Mouse (Mus musculus): ENCODE data around the gene Prkg1.
A peak's percentile ranks its signal among the peaks of the same experiment; 100 is the strongest.
"Not testable (repeated sequence)": the region's sequence is repeated elsewhere in the genome, so short reads cannot be mapped to it uniquely, and the experiment has no call there.

Gene Prkg1

DNA sequence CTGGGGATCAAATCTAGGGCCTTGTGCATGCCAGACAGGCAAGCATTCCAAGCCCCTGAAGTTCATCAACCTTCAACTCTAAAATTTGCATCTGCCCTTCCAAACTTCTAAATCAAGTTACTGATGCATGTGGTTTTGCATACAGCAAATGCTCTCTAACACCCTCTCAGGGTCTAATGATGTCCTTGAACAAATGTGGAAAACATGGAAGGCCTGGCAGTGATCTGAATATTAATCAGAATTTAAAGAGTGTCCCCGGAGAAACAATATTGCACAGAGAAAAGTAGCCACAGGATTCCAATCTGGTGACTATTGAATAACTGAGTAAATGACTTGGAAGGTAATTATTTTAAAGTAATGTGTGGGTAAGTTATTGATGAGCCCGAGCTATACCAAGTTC, 481.2 kb downstream of the Prkg1 start:
- no peak for DNase-seq

DNA sequence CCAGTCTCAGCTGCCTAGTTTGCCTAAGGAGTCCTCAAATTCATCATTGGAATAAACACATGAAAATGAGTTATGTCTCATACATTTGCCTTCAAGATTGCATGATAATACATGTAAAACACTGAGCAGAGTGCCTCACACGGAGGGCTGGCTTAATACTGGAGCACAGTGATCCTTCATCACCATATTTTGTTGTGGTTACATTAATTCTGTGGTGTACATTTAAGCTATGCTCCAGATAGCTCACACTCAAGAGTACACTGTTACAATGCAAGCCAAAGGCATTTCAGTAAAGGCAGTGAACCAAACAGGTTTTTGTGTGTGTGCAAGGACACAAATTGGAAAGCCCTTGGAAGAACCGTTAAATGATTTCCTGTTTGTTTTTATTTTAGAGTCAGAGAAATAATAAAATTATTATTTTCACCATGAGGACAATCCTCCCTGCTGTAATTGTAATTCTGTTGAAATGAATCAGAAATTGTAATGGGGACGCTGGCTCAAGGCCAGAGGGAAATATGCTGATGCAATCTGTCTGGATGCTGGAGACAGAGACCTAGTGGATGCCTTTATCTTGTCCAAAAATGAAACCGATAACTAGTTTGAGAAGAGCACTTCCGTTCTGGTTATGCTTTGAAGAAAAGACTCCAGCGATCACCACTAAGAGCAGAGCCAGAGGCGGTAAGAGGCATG, 484.9 kb downstream of the Prkg1 start:
- DNase-seq, result no peak

DNA sequence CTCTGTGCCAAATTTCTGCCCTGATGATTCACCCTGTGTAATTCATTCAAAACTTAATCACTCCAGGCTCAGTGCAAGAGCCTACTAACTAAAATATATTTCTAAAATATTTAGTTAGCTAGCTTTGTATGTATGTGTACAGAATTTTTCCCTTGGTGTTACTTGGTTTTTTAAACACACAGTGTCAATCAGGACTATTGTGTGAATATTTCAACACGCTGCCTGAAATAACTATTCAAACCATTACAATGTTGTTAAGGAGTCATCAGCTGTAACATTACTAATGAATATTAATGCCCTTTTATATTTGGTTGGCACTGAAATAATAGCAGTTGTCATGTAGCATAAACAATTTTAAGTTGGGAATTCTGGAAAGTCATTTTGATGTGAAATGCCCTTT, 502.4 kb downstream of the Prkg1 start:
- DNase-seq, result no peak

GRCm38 (mm10) chr19:31260494-31260893, 504.3 kb downstream of the Prkg1 start:
- DNase-seq, result no peak

- DNase-seq, result no peak
Measured at GRCm38 (mm10) chr19:31255780-31256179, 509.1 kb downstream of the Prkg1 start.

GRCm38 (mm10) chr19:31232410-31232809, 532.4 kb downstream of the Prkg1 start:
- DNase-seq, result no peak

- no peak for DNase-seq
Measured at GRCm38 (mm10) chr19:31228385-31228784, 536.4 kb downstream of the Prkg1 start.

- no peak for DNase-seq
Measured at GRCm38 (mm10) chr19:31223457-31223856, 541.4 kb downstream of the Prkg1 start.

GRCm38 (mm10) chr19:31219261-31219660, 545.6 kb downstream of the Prkg1 start:
- DNase-seq, result not testable (repeated sequence)

GRCm38 (mm10) chr19:31210850-31211249, 554.0 kb downstream of the Prkg1 start:
- no peak for DNase-seq

GRCm38 (mm10) chr19:31210449-31210848, 554.4 kb downstream of the Prkg1 start:
- DNase-seq, result no peak

GRCm38 (mm10) chr19:31199583-31199982, 565.2 kb downstream of the Prkg1 start:
- DNase-seq, result no peak

DNA sequence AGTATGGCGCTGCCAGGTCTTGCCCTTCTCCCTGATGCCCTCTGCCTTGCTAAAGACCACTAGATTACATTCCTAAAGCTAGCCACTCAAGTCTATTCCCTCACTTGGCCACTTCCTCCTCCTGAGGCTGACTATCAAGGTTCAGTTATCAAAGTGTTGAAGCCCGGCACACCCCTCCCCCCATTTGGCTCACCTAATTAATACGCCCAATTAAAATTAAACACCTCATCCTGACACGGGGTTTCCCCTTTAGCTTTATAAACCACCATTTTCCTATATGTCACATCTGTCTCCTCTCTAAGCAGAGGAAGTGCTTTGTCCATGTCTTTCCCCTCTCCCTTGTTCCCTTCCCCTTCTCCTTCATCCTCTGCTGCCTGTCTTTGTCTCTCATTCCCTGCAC, 566.4 kb downstream of the Prkg1 start:
- no peak for DNase-seq

DNA sequence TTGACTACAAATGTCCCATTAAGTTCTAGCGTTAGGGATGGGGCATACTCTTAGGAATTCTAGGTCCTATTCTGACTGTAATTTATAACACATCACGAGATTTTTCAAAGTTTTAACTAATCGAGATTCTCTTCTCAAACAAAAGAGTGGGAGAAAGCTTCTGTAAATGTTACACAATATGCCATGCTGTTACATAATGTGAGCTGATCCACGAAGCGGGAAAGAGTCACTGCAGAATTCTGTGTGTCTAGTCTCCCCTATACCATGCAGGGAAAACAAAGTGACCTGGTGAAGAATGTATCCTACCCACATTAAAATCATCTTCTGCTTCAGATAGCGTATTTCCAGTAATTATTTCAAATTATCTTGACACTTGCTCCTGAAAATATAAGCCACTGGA, 567.8 kb downstream of the Prkg1 start:
- DNase-seq, result no peak

DNA sequence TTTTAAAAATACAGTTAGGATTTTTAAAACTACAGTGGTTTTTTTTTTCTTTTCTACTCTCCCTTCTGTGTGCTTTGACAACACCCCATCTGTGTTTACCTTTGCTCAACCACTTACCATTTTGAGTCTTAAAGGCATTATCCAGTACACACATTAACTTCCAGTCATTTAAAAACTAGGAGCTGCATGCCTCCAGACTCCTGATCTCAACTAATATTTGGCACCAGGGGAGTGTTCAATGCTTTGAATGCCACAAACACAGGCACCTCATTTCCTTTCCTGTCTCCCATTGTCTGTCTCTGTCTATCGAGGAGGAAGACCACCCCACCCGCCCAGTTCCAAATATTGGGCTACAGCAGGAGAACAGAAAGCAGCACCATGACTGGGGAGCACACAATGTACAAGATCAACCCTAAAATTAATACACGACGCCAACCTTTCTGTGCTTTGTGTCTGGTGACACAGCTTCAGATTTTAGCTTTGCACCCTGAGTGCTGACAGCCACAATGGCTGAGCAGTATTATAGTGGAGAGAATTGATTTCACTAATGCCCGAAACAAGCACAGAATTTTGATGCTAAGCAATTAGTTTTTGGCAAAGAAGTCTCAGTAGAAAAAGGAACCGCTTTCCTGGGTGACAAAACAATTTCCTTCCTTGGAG, 576.1 kb downstream of the Prkg1 start:
- peak; percentile 22 for DNase-seq

- no peak for DNase-seq
Measured at GRCm38 (mm10) chr19:31180757-31181156, 584.1 kb downstream of the Prkg1 start.

- DNase-seq, result no peak
Measured at GRCm38 (mm10) chr19:31177279-31177922, 587.4 kb downstream of the Prkg1 start.

DNA sequence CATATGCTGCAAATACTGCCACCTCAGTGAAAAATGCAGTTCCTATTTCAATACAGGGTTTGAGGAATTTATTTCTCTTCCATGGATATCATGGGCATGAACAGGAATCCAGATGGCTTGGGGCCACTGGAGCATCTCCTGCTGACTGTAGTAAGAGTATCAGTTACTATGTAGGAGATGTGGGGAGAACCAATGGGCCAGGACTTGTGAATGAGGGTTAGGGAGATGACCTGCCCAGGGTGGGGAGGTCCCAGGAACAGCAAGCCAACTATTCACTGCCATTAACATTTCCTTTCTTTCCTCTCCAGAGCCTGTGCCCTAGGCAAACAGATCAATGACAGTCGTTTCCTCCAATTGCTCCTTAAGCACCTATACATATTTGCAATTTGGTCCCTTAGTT, 593.8 kb downstream of the Prkg1 start:
- DNase-seq, result no peak

DNA sequence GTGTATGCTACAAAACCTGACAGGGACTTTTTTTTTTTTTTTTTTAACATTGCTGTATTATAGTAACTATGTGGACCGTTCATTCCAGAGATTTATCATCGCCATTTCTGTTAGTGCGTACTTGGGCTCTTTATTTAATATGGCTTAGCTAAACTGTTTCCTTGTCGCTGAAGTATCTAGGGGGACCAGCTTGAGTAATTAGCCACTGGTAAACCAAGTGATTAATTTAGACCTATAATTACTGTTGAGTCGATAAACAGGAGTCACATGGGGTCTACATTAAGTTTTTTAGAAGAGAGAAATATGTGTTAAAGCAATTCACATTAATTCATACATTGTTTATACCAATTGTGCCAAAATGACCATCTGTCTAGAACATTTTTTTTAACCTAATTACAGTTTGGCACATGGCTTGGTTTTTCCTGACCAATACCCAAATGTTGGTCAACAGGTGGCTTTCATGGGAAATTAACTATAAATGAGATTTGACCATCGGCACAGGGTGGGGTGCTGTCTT, 605.8 kb downstream of the Prkg1 start:
- DNase-seq, result no peak

GRCm38 (mm10) chr19:31153399-31153798, 611.4 kb downstream of the Prkg1 start:
- no peak for DNase-seq

- DNase-seq, result no peak
Measured at GRCm38 (mm10) chr19:31149902-31150301, 614.9 kb downstream of the Prkg1 start.

DNA sequence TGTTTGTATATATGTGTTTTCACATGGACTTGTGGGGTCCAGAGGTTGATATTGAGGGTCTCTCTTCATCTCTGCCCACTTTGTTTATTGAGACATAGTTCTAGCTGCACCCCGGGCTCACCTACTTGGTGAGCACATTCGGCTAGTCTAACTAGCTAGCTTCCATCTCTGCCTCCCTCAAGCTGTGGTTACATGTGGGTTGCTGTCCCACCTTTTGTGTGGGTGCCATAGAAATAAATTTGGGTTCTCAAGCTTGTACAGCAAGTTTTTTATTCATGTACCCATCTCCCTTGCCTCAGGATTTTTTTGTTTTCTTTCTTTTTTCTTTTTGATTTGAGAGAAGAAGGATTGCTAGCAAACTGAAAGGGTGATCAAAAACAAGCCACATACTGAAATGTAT, 617.4 kb downstream of the Prkg1 start:
- DNase-seq, result no peak

GRCm38 (mm10) chr19:31146156-31146555, 618.7 kb downstream of the Prkg1 start:
- DNase-seq, result no peak

DNA sequence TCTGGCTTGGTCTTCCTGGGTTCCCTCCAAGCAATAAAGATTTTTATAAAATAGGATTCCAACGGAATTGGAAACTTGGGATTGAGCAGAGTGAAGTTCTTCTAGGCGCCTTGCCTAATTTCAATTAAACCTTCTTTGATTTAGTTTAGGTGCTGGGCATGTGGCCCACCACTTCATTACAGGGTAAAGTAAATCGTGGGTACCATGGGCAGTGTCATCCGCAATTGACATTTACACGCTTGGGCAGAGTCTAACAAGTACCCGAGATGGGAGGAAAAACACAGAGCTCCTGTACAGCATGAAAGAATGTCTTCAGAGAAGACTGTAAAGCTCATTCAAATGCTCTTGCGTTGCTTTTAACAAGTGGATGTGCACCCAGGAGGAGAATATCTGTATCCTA, 622.9 kb downstream of the Prkg1 start:
- DNase-seq, result no peak
